Mouse (Mus musculus) neural tube, embryonic 14.5 days (tissue): ENCODE data around the gene Glis3. TPM values are rescaled to one million over a fixed set of nuclear protein-coding genes. Genes with fewer than 3 reads are reported as not detected.

Source experiments
- ATAC-seq: fragments of 200-750 bp; cut with Nextera tagmentation; 2 replicates; pipeline ENCODE4 v1.8.0; 2017; ENCODE audit warnings: low read depth, mild to moderate bottlenecking, moderate TSS enrichment, moderate library complexity
- H3K27ac ChIP-seq: fragments of 300-500 bp; sonication (generic); 2 replicates; pipeline ENCODE4 v1.5.1; 2014; ENCODE audit warnings: low read depth, mild to moderate bottlenecking, control low read depth, low read length, moderate library complexity, mixed read lengths
- H3K27me3 ChIP-seq: fragments of 300-500 bp; sonication (generic); 2 replicates; pipeline ENCODE4 v1.6.1; 2014; ENCODE audit warnings: low read length; ENCODE audit not compliant: control insufficient read depth, insufficient read depth
- H3K36me3 ChIP-seq: fragments of 300-500 bp; sonication (generic); 2 replicates; pipeline ENCODE4 v1.6.1; 2014; ENCODE audit warnings: low read length, mixed read lengths; ENCODE audit not compliant: control insufficient read depth, insufficient read depth
- H3K4me1 ChIP-seq: fragments of 300-500 bp; sonication (generic); 2 replicates; pipeline ENCODE4 v1.6.1; 2014; ENCODE audit warnings: low read length; ENCODE audit not compliant: control insufficient read depth, insufficient read depth
- H3K4me2 ChIP-seq: fragments of 300-500 bp; sonication (generic); 2 replicates; pipeline ENCODE4 v1.6.1; 2014; ENCODE audit warnings: mild to moderate bottlenecking, low read depth, low read length, control low read depth
- H3K4me3 ChIP-seq: fragments of 300-500 bp; sonication (generic); 2 replicates; pipeline ENCODE4 v1.5.1; 2014; ENCODE audit warnings: low read depth, low read length, control low read depth, mixed read lengths
- H3K9ac ChIP-seq: fragments of 300-500 bp; sonication (generic); replicated peaks from 2 replicates; pipeline ENCODE4 v1.6.1; 2014; ENCODE audit warnings: low read depth, mild to moderate bottlenecking, control low read depth, low read length, mixed read lengths
- H3K9me3 ChIP-seq: fragments of 300-500 bp; sonication (generic); 2 replicates; pipeline ENCODE4 v1.6.1; 2016; ENCODE audit warnings: low read length; ENCODE audit not compliant: control insufficient read depth
- WGBS: fragments of 180-500 bp; shearing (Covaris S2); extraction: QIAGEN DNeasy Blood & Tissue Kit; methylation state at CpG from one replicate; pipeline ENCODE4 v1.1.7; 2014; 5-methylcytosine and 5-hydroxymethylcytosine counted together
- polyA plus RNA-seq: library from polyadenylated mRNA; unstranded; fragments of >200 nt; fragmentation: Nextera tagmentation; extraction: Ambion mirVana; gene quantifications from 2 replicates; pipeline ENCODE4 v1.2.1, GENCODE M21; 2014

Glis3 gene
- polyA plus RNA-seq, 1 experiment from 2014 or later = 2.7 TPM

GRCm38 (mm10) chr19:28436457-28437148 is 243.3 kb downstream of the Glis3 start:
- ATAC-seq = peak; percentile 49; the same call in 1 of the 2 replicates
- WGBS = 62% methylated on average over 12 of the region's 12 CpGs
- H3K4me3 ChIP-seq = no peak overlapping the region

GRCm38 (mm10) chr19:28428220-28428816 is 251.6 kb downstream of the Glis3 start:
- no peak overlapping the region for H3K4me2 ChIP-seq
- WGBS = 85% methylated on average over 6 of the region's 6 CpGs
- no peak for ATAC-seq
- H3K27ac ChIP-seq = no peak overlapping the region
- no peaks in the 10 kb centered on the region for H3K9me3 ChIP-seq
- no peak overlapping the region for H3K4me3 ChIP-seq
- no peaks in the 10 kb centered on the region for H3K4me1 ChIP-seq
- H3K27me3 ChIP-seq = no peaks in the 10 kb centered on the region
- H3K9ac ChIP-seq = no peak overlapping the region
- H3K36me3 ChIP-seq = no peaks in the 10 kb centered on the region

More at GRCm38 (mm10) chr19:28436457-28437148, 243.3 kb downstream of the Glis3 start:
- Histone ChIP-seq H3K27me3 (no peaks in the 10 kb centered on the region), H3K9me3 (no peaks in the 10 kb centered on the region), H3K4me2 (no peak overlapping the region), H3K4me1 (no peaks in the 10 kb centered on the region), H3K9ac (no peak overlapping the region), H3K36me3 (no peaks in the 10 kb centered on the region), H3K27ac (no peak overlapping the region)

GRCm38 (mm10) chr19:28424180-28424579 is 255.7 kb downstream of the Glis3 start:
- Histone ChIP-seq H3K4me2 (no peak overlapping the region), H3K36me3 (no peaks in the 10 kb centered on the region), H3K27me3 (no peaks in the 10 kb centered on the region), H3K4me3 (no peak overlapping the region), H3K27ac (no peak overlapping the region), H3K9ac (no peak overlapping the region), H3K9me3 (no peaks in the 10 kb centered on the region), H3K4me1 (no peaks in the 10 kb centered on the region)
- ATAC-seq = no peak
- WGBS = 92% methylated on average over 5 of the region's 5 CpGs

GRCm38 (mm10) chr19:28422939-28423338 is 256.9 kb downstream of the Glis3 start:
- H3K27ac ChIP-seq = no peak overlapping the region
- no peaks in the 10 kb centered on the region for H3K27me3 ChIP-seq
- H3K9me3 ChIP-seq = no peaks in the 10 kb centered on the region
- ATAC-seq = no peak
- H3K4me3 ChIP-seq = no peak overlapping the region
- H3K4me2 ChIP-seq = no peak overlapping the region
- no peaks in the 10 kb centered on the region for H3K4me1 ChIP-seq
- no peak overlapping the region for H3K9ac ChIP-seq
- 75% methylated on average over 9 of the region's 9 CpGs for WGBS
- H3K36me3 ChIP-seq = no peaks in the 10 kb centered on the region

- Histone ChIP-seq H3K27ac (no peak overlapping the region), H3K36me3 (no peaks in the 10 kb centered on the region), H3K27me3 (no peaks in the 10 kb centered on the region), H3K4me1 (no peaks in the 10 kb centered on the region), H3K9ac (no peak overlapping the region), H3K4me2 (no peak overlapping the region), H3K4me3 (no peak overlapping the region), H3K9me3 (no peaks in the 10 kb centered on the region)
- no peak for ATAC-seq
- WGBS = 91% methylated on average over 5 of the region's 5 CpGs
Measured at GRCm38 (mm10) chr19:28416069-28416468, 263.8 kb downstream of the Glis3 start.

- ATAC-seq = no peak
- Histone ChIP-seq H3K27ac (no peak overlapping the region), H3K9me3 (no peaks in the 10 kb centered on the region), H3K4me3 (no peak overlapping the region), H3K4me2 (no peak overlapping the region), H3K9ac (no peak overlapping the region), H3K36me3 (no peaks in the 10 kb centered on the region), H3K4me1 (no peaks in the 10 kb centered on the region), H3K27me3 (no peaks in the 10 kb centered on the region)
- WGBS = 34% methylated on average over 3 of the region's 3 CpGs
Measured at GRCm38 (mm10) chr19:28408787-28409186, 271.1 kb downstream of the Glis3 start.

- no peak overlapping the region for H3K27ac ChIP-seq
- no peaks in the 10 kb centered on the region for H3K4me1 ChIP-seq
- no peaks in the 10 kb centered on the region for H3K9me3 ChIP-seq
- no peak for ATAC-seq
- H3K36me3 ChIP-seq = no peaks in the 10 kb centered on the region
- H3K4me3 ChIP-seq = no peak overlapping the region
- no peak overlapping the region for H3K4me2 ChIP-seq
- H3K27me3 ChIP-seq = no peaks in the 10 kb centered on the region
- WGBS = 62% methylated on average over 6 of the region's 6 CpGs
- H3K9ac ChIP-seq = no peak overlapping the region
Measured at GRCm38 (mm10) chr19:28402956-28403355, 276.9 kb downstream of the Glis3 start.

GRCm38 (mm10) chr19:28395584-28395861 is 284.4 kb downstream of the Glis3 start:
- H3K4me1 ChIP-seq = peaks cover 8% of the 10 kb centered on the region; the same call in 1 of the 2 replicates
- no peak overlapping the region for H3K4me3 ChIP-seq
- H3K27ac ChIP-seq = no peak overlapping the region
- no peaks in the 10 kb centered on the region for H3K9me3 ChIP-seq
- H3K36me3 ChIP-seq = no peaks in the 10 kb centered on the region
- no peak overlapping the region for H3K9ac ChIP-seq
- no peak for ATAC-seq
- 31% methylated on average over 1 of the region's 1 CpGs for WGBS
- H3K4me2 ChIP-seq = no peak overlapping the region
- no peaks in the 10 kb centered on the region for H3K27me3 ChIP-seq

- no peak overlapping the region for H3K9ac ChIP-seq
- no peak overlapping the region for H3K4me2 ChIP-seq
- ATAC-seq = peak; percentile 66; the same call in 1 of the 2 replicates
- 25% methylated on average over 12 of the region's 12 CpGs for WGBS
- no peaks in the 10 kb centered on the region for H3K9me3 ChIP-seq
- no peak overlapping the region for H3K4me3 ChIP-seq
- H3K27me3 ChIP-seq = no peaks in the 10 kb centered on the region
- H3K4me1 ChIP-seq = peaks cover 8% of the 10 kb centered on the region; the same call in 1 of the 2 replicates
- H3K36me3 ChIP-seq = no peaks in the 10 kb centered on the region
- H3K27ac ChIP-seq = no peak overlapping the region
Measured at GRCm38 (mm10) chr19:28394826-28395583, 284.9 kb downstream of the Glis3 start.
